In the genomic region with DNA sequence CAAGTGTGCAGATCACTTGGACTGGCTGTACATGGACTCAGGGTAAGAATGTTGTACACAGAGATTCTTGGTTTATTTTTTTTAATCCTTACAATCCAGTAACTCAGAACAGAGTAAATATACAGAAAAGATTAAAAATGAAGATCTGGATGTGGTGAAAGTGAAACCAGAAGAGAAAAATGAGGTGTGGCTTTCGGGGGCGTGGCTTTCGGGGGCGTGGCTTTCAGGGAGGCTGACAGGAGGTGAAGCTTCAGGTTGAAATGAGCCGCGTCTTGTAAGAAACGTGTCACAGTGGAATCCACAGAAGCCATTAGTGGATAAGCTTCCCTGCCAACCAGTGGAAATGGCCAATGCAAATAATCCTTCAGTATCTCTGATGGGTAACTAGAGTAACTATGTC, we compare ENCODE assay signal across 1 mouse cellular context.
TF ChIP-seq lines count a peak whose summit lies in the region.

No protein-coding gene starts in this region.

TF ChIP-seq in MEL, 35 proteins besides CTCF, POLR2A, EP300 and RAD21 (continued from another document):
- TF ChIP-seq MXI1 (IDR thresholded peaks at IDR 0.05; ENCODE audit: low read depth, low read length), result no peak
- no peak for TF ChIP-seq NRF1 (IDR thresholded peaks at IDR 0.05; ENCODE audit: insufficient read depth, low read depth, low read length, poor library complexity, severe bottlenecking)
- TF ChIP-seq MYB (IDR thresholded peaks at IDR 0.05; ENCODE audit: low read depth, low read length), result no peak
- no peak for TF ChIP-seq E2F4 (IDR thresholded peaks at IDR 0.05; ENCODE audit: borderline replicate concordance, low read depth, low read length)
- TF ChIP-seq NELFE (IDR thresholded peaks at IDR 0.05; ENCODE audit: low read depth, low read length), result no peak
- TF ChIP-seq MYC (IDR thresholded peaks at IDR 0.05; ENCODE audit: low read depth, low read length), result no peak
- TF ChIP-seq RCOR1 (IDR thresholded peaks at IDR 0.05; ENCODE audit: low read depth, low read length), result no peak
- TF ChIP-seq BHLHE40 (IDR thresholded peaks at IDR 0.05; ENCODE audit: borderline replicate concordance, low read depth, low read length), result no peak
- TF ChIP-seq SIN3A (IDR thresholded peaks at IDR 0.05; ENCODE audit: low read length), result no peak
- no peak for TF ChIP-seq SMC3 (IDR thresholded peaks at IDR 0.05; ENCODE audit: low read depth, low read length)
- no peak for TF ChIP-seq TCF12 (IDR thresholded peaks at IDR 0.05; ENCODE audit: low read depth, low read length)
- TF ChIP-seq ELF1 (IDR thresholded peaks at IDR 0.05; ENCODE audit: low read depth, low read length), result no peak
